Mouse (Mus musculus) embryo, embryonic 10.5 days (tissue): ENCODE results near the gene Sec24d.

Experiments
- DNase-seq: peaks from one replicate; pipeline ENCODE4 v3.0.0-alpha.2; 2015; ENCODE audit warnings: low spot score

Gene Sec24d

DNA sequence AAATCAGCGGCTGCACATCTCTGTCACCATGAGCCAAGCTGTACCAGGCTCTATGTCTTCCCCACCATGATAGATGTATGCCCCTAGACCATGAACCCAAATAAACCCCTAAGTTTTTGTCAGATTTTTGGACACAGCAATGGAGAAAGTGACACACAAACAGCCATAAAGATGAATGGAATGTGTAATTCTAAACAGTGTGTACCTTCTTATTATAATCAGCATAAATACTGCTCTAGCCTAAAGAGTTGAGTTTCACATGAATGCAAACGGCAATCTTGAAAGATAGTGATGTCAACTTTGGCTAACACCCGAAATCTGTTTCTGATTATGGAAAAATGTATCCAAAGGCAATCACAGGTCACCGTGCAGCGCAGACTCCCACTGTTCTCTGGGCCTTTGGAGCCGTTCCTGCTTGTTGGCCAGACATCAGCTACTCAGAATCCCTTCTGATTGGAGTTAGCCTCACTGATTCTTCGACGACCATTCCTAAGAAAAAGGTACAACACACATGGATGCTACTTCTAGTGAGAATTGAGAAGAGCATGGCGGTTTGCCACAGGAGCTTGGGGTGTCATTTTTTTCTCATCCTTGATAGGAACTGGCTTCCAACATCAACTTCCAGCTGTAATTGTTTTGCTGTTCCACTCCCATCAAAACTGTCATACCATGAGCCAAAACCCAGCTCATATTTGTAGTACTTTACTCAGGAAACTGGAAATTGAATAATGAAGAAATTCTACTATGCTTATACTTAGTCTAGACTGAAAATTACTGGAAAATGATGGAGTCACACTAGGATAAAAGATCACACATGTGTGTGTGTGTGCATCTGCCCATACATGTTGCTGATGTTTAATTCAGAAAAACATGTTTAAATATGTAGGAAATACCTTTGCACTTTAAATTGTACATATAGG is 130.6 kb downstream of the Sec24d start:
- no peak for DNase-seq

- no peak for DNase-seq
Measured at GRCm38 (mm10) chr3:123404945-123405344, 137.7 kb downstream of the Sec24d start.

DNA sequence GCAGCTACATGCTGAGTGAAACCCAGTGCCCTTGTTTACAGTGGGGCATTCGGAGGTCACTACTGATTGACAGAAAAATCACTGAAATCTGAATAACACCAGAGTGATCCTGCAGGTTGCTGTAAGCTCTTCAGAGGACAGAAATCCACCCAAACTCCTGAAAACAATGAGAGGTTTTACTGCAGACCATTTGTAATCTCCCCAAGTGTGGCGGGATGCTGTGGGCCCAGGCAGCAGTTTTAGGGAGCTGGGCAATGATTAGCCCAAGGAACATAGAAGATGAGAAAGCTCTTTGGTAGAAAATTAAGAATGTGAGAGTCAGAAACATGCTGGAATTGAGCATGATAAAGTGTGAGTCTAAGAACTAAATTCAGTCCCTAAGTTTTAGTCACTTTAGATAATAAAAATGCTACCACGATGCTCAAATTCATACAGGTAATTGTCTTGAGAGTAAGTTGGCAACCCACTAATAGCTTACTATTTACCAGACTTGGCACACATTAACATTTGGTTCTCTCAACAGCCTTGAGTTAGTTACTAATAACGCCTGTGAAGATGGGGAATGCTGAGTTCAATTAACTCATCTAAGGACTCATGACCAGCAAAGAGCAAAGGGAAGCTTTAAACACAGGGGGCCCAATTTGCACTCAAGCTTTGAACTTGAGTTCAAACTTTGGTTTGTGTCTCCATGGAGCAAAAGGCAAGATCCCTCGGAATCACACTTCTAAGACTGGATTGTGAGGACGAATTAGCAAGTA is 144.7 kb downstream of the Sec24d start:
- no peak for DNase-seq

DNA sequence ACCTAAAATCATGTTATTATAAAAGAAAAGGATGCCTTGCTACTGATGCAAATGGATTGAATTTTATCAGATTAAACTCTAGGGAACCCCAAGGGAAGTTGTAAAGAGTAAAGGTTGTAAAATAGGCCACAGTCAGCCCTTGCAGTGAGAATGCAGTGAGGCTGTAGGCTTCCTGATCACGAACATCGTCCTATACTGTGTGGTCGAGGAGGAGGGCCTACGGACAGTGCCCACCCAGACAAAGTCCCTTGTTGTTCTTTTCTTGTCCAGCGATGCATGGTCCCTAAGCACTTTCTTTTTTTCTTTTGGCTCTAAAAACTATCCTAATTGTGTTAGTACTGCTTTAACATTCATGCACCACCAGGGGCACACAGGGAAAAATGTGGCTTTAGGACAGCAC is 145.9 kb downstream of the Sec24d start:
- no peak for DNase-seq
